Comparison of ENCODE assay signal across 19 mouse cellular contexts in genomic region chr7:112240748-112241147, GRCm38 (mm10). TPM values are rescaled to one million over a fixed set of nuclear protein-coding genes. Genes with fewer than 3 reads are reported as not detected.
DNase-seq lines count a peak whose midpoint lies in the region; ATAC-seq and TF ChIP-seq lines count a peak whose summit lies in the region.
"Had no signal": no experiment of that assay in that cellular context is flagged by ENCODE, and none has a peak within 500 bp of the region (broad histone marks: within the 10 kb centered on the region; RNA-seq: fewer than 3 reads in every experiment).

No protein-coding gene starts in this region.

- WGBS in cerebellum, adult 2 months, result 79% methylated on average over 2 of the region's 2 CpGs
- 75% methylated on average over 2 of the region's 2 CpGs for WGBS in heart, embryonic 16.5 days
- WGBS in lung, embryonic 15.5 days, result 81% methylated on average over 2 of the region's 2 CpGs
- WGBS in olfactory bulb, adult 2 months, result 86% methylated on average over 2 of the region's 2 CpGs

- H3K4me1 ChIP-seq in cerebellum, adult 2 months (ENCODE audit: control insufficient read depth, insufficient read depth, low read length), result peaks cover 80% of the 10 kb centered on the region
- peaks cover 72% of the 10 kb centered on the region for H3K4me1 ChIP-seq in heart, embryonic 16.5 days (ENCODE audit: control insufficient read depth, insufficient read depth, low read length)
- H3K4me1 ChIP-seq in lung, embryonic 15.5 days, result peaks cover 48% of the 10 kb centered on the region
- H3K4me1 ChIP-seq in olfactory bulb, adult 2 months (ENCODE audit: control insufficient read depth, insufficient read depth, low read length), result peaks cover 33% of the 10 kb centered on the region

- intact Hi-C loops in heart, postnatal 14 days (cut with DNase I), result no loop called here

- TF ChIP-seq CTCF in cerebellum, adult 2 months (IDR thresholded peaks at IDR 0.05; ENCODE audit: borderline replicate concordance, insufficient read depth, low read depth, low read length), result no peak
- no peak for TF ChIP-seq CTCF in olfactory bulb, adult 2 months (IDR thresholded peaks at IDR 0.05; ENCODE audit: insufficient read depth, low read depth, low read length)

- no peaks in the 10 kb centered on the region; the same call in 1 of the 2 replicates for H3K27me3 ChIP-seq in cerebellum, adult 2 months (ENCODE audit: control insufficient read depth, insufficient read depth, low read length)
- H3K27me3 ChIP-seq in heart, embryonic 16.5 days (ENCODE audit: control insufficient read depth, insufficient read depth, low read length), result no peaks in the 10 kb centered on the region
- no peaks in the 10 kb centered on the region for H3K27me3 ChIP-seq in lung, embryonic 15.5 days

- no peaks in the 10 kb centered on the region for H3K9me3 ChIP-seq in heart, embryonic 16.5 days (replicated peaks; ENCODE audit: control insufficient read depth, low read length)
- no peaks in the 10 kb centered on the region for H3K9me3 ChIP-seq in lung, embryonic 15.5 days
- H3K9me3 ChIP-seq: embryonic facial prominence, embryonic 10.5 days had no signal

- H3K36me3 ChIP-seq in heart, embryonic 16.5 days (ENCODE audit: control insufficient read depth, insufficient read depth), result peaks cover 57% of the 10 kb centered on the region
- H3K36me3 ChIP-seq in lung, embryonic 15.5 days, result no peaks in the 10 kb centered on the region
- H3K36me3 ChIP-seq: embryonic facial prominence, embryonic 10.5 days had no signal

- H3K4me2 ChIP-seq in heart, embryonic 16.5 days (ENCODE audit: low read depth, low read length), result no peak overlapping the region
- H3K4me2 ChIP-seq in lung, embryonic 15.5 days, result no peak overlapping the region

- ATAC-seq in cerebellum, adult (ENCODE audit: insufficient number of reproducible peaks, low FRiP score, low TSS enrichment), result no peak
- no peak for ATAC-seq in heart, embryonic 16.5 days (replicated peaks; ENCODE audit: extremely low read depth, insufficient read depth, low FRiP score)
- no peak for ATAC-seq in lung, embryonic 15.5 days (ENCODE audit: borderline replicate concordance, extremely low read depth, low FRiP score, low TSS enrichment)
- ATAC-seq: inflammation-experienced regulatory T-cells, adult 6 months; liver, postnatal 0 days had no signal

- peak overlapping the region; percentile 99 for H3K27ac ChIP-seq in cerebellum, adult 2 months (ENCODE audit: insufficient read depth, low read length)
- peak overlapping the region; percentile 30 for H3K27ac ChIP-seq in heart, embryonic 16.5 days (ENCODE audit: low read length)
- H3K27ac ChIP-seq in lung, embryonic 15.5 days, result peak overlapping the region; percentile 58; the same call in 1 of the 2 replicates
- H3K27ac ChIP-seq in olfactory bulb, adult 2 months (ENCODE audit: insufficient read depth, low read depth, low read length), result peak overlapping the region; percentile 6; the same call in 1 of the 2 replicates
- H3K27ac ChIP-seq: embryonic facial prominence, embryonic 10.5 days; macrophage had no signal

- no peak for TF ChIP-seq POLR2A in cerebellum, adult 2 months (IDR thresholded peaks at IDR 0.05; ENCODE audit: borderline replicate concordance, insufficient read depth, low read length)
- TF ChIP-seq POLR2A in olfactory bulb, adult 2 months (IDR thresholded peaks at IDR 0.05; ENCODE audit: insufficient read depth, low read depth, low read length), result no peak

- H3K4me3 ChIP-seq in cerebellum, adult 2 months (replicated peaks; ENCODE audit: insufficient read depth, low read depth, low read length), result no peak overlapping the region
- H3K4me3 ChIP-seq in heart, embryonic 16.5 days (ENCODE audit: low read length), result no peak overlapping the region
- no peak overlapping the region for H3K4me3 ChIP-seq in lung, embryonic 15.5 days
- no peak overlapping the region for H3K4me3 ChIP-seq in olfactory bulb, adult 2 months (ENCODE audit: insufficient read depth, low read depth, low read length)
- H3K4me3 ChIP-seq: embryonic facial prominence, embryonic 10.5 days; erythroblast, embryonic 14.5 days had no signal

- DNase-seq in cerebellum, adult 2 months, result no peak
- DNase-seq in heart, postnatal 14 days, result no peak
- no peak for DNase-seq in lung, postnatal 4 days
- no peak for DNase-seq in ovary, postnatal 36 days (ENCODE audit: low spot score)
- DNase-seq: gastrocnemius, postnatal 10 days; kidney, adult 8-10 months; kidney, postnatal 25 days; layer of hippocampus, adult 9-11 months; liver, postnatal 0 days; thymus, postnatal 36 days had no signal

- H3K9ac ChIP-seq in heart, embryonic 16.5 days (ENCODE audit: low read length), result no peak overlapping the region; the same call in 1 of the 2 replicates
- no peak overlapping the region for H3K9ac ChIP-seq in lung, embryonic 15.5 days
- H3K9ac ChIP-seq: liver, postnatal 0 days had no signal

RNA-seq across cellular contexts. Expression of gene Mical2, which starts 15.1 kb away (rescaled TPM):
- polyA plus RNA-seq in cerebellum, adult 2 months (2012; rRNA removed), result 173 and 203 TPM in 2 replicates
- polyA plus RNA-seq in heart, embryonic 16.5 days (2015; fragmentation: Nextera tagmentation; extraction: Ambion mirVana), result 128 and 145 TPM in 2 replicates
- total RNA-seq in heart, postnatal 14 days (2021), result 100 to 1,000 TPM; 105 to 127 TPM
- polyA plus RNA-seq in lung, embryonic 15.5 days (2015; fragmentation: Nextera tagmentation; extraction: Ambion mirVana), result 20.7 and 22.8 TPM in 2 replicates
- 155 TPM in 1 of 2 replicates, not detected in the other for polyA plus RNA-seq in olfactory bulb, adult 2 months (2012; ENCODE audit: insufficient read depth, insufficient read length, low replicate concordance, missing spikeins)
- total RNA-seq: CH12.LX had no signal
- polyA plus RNA-seq: erythroblast, embryonic 14.5 days had no signal

Comparison
In these comparisons a context has a peak if more than half of its experiments do, and no peak if none do; other contexts are left out.
1. H3K27ac ChIP-seq: peak in every context shown above with its lines; median percentile 99 in cerebellum, adult 2 months; 58 in lung, embryonic 15.5 days; 30 in heart, embryonic 16.5 days; 6 in olfactory bulb, adult 2 months.